Mouse (Mus musculus) testis, postnatal 14 days (tissue): Measurements from ENCODE around the gene Myof.

Experiments
- DNase-seq: peaks from one replicate; pipeline ENCODE4 v3.0.0; 2021; ENCODE audit warnings: low spot score

The Myof gene

DNA sequence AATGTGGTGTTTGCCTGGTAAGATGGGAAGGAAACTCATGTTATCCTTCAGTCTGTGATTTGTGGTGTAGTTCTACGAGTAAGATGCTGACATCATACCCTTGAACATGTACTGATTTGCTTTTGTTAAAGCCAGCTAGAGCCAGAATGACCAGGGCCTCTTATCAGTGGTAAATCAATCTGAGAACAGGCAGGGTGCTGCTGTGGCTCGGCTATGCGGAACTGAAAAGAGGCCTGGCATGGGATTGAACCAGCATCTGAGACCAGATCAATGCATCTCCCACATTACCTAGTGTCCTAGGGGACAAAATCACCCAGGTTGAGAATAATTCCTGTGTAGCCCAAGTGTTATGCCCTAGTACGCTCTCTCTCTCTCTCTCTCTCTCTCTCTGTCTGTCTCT, 40.6 kb downstream of the Myof start:
- DNase-seq: no peak

DNA sequence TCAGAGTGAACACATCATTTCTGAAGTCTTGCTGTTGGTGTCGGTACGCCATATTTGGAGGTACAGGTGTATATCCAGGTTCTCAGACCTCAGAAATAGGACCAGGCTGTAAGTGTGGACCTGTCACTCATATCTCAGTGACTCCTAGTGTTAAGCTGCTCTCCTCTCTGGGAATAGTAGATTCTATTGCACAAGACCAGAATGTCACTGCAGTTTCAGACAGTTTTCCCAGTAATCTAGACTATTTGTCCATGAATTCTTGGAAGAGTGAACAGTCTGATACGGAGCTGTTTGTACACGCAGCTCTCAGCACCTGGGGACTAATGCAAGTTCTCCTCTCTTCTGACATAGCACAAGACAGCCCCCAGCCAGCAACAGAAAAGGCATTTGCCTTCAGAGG, 42.4 kb downstream of the Myof start:
- no peak for DNase-seq

DNA sequence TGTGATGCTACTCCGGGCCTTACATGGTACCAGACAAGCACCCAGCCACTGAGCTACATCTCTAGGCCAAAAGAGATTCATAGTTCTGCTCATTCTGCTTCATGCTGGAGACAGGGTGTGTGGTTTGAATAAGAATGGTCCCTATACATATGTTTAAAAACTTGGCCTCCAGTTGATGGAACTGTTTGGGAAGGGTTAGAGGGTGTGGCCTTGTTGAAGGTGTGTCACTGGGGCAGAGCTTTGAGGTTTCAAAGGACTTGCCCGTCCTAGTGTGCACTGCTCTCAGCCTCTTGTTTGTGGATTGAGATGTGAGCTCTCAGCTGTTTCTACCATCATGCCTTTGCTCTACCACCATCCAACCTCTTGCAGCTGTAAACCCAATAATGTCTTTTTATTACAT, 43.4 kb downstream of the Myof start:
- no peak for DNase-seq

DNA sequence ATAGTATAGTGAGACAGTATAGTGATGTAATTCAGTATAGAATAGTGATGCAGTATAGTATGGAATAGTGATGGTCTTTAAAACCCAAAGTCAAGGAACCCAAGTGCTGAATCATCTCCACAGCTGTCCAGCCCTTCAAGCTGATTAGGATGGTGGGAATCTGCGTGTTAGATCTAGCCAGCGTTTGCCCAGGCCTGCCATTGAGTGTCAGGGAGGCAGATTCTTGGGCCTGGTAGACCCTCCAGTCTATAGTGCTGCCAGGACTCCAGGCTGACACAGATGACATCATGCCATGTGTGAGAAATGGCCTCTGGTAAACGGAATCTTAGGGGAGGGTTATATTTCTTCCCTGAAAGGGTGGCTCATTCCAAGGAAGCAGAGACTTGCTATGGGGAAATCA, 49.1 kb downstream of the Myof start:
- DNase-seq: no peak

DNA sequence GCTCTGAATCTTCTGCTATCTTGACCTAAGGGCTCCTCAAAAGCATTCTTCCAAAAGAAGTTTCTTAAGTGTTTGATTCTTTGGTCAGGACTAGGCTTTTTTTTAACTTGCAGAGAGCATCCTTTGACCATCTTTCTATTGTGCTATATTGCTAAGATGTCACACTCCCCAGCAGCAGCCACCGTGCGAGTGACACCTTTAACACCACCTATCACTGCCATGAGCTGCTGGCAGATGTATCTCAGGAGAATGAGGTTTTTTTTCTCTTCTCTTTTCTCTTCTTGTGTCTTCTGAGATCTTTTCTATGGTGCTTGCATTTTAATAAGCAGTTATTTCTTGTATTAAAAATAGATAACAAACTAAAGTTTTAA, 51.2 kb downstream of the Myof start:
- DNase-seq: no peak

DNA sequence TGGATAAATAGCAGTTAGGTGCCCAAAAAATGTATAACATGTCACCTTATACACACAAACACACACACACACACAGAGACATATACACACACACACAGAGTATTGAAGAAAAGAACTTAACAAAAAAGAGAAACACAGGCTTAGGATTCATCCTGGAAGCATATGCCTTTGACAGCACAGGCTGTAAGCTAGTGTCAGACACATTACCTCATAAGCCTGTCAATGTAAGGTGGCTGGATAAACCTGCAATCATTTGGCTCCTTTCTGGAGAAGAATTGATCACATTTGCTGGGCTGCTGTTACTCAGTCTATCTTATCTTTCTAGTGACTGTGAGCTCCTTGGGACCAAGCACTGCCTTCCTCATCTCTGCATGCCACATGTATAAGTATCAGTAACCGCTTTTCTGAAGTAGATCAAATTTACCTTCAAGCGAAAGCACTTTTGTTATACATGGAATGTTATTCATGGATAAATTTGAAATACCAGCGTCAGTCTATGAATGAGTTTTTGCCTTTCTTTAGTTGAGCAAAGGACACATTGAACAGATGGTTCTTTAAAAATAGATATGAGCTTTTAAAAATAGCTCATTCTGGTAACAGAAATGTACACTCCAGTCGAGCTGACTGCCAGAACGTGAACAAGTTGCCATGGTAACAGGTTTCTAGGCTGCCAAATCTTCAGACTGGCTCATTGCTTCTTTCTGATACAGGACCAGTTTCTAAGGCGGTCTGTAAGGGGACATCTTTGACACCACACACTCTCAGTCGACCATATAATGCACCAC, 51.8 kb downstream of the Myof start:
- peak; percentile 41 for DNase-seq

DNA sequence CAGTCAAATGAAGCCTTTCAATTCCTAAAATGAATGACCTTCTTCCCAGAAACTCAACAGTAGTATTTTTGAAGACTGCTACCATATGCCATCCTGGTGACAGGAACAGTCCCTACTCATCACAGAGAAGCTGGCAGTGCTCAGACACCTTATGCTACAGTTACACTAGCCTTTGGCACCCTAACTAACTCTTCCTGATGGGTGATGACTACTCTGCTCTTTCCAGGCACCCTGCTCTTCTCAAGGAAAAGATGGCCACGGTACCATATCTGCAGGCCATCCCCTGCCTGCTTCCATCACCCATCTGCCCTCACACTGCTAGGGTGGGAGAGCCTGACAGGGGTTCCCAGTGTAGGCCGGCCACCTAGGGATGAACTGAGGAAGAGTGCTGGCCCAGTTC, 53.4 kb downstream of the Myof start:
- DNase-seq: no peak

DNA sequence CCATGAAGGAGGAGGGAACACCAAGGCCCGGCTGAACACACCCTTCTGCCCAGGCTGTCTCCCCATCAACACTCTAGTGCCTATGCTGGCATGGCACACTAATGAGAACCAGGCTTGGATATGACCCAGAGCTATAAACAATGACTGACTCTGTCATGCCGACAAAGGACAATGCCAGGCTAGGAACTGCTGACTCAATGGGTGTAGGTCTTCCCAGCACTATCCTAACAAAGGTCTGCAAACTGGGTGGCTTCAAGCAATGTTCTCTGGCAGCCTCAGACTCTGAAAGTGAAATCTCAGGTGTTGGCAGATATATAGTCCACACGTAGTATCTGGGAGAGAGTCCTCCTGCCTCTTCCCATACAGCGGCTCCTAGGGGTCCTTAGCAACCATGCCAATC, 55.2 kb downstream of the Myof start:
- DNase-seq: no peak

DNA sequence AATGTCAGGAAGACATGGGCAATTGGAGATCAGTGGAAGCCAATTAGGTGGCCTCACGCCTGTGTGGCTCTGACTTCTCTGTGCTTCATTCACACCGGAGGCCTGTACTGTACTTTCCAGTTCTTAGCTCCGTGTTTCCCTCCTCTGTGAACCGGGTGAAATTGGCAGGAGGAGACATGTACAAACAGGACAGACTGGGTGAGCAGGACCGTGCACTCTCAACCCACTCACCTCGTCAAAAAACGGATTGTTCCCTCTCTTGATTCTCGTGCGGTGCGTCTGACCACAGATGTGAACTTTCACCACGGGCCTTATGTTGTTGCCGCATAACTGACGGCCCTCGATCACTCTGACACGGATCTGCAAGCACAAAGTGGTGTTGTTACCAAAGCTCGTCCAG, 57.6 kb downstream of the Myof start:
- no peak for DNase-seq

DNA sequence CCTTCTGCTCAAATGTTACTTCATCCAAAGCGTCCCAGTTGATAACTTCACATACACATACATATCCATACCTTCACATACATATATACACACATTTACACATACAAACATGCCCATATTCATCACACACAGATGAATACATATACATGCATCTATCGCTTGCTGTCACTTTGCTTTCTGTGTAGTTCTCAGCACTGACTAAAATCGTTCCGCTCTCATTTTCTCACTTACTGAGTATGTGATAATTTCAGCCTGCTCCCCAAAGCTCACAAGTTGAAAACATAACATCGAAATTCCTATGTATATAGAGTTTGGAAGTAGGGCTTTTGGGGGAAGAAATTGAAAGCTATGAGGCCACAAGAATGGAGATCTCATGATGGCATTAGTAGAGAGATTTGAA, 67.4 kb downstream of the Myof start:
- no peak for DNase-seq

DNA sequence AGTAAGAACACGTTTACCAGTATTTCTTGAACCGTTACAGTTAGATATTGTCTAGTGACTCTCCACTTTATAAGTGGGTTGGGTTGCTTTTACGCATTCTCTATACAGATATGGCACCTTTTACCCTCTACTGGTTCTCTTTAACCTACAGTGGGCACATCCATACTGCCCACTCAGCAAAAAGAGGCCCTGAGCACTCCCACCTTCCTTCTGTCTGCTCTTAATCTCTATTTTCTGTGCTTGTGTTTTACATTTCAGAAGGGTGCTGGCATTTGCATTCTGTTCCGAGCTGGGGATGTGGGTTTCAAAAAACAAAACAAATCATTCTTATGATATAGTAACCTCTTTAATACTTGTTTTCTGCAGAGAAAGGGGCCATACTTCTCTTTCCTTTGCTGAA, 72.8 kb downstream of the Myof start:
- DNase-seq: no peak

DNA sequence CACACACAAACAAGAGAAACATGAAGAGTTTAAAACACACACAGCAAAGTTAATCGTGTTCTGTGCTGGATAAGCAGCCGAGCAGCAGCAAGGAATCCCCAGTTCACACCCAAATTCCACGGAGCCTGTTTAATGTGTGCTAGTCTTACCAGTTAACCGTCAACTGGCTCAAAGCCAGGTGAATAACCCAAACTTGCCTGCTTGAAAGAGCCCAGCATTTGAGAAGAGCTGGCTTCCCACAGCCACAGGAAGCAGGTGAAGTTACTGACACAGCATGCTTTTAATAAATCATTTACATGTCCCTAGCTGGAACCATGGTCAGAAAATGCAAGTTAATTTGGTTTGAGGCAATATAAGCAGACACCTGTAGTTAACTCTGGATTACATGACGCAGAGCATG, 73.4 kb downstream of the Myof start:
- DNase-seq: no peak

DNA sequence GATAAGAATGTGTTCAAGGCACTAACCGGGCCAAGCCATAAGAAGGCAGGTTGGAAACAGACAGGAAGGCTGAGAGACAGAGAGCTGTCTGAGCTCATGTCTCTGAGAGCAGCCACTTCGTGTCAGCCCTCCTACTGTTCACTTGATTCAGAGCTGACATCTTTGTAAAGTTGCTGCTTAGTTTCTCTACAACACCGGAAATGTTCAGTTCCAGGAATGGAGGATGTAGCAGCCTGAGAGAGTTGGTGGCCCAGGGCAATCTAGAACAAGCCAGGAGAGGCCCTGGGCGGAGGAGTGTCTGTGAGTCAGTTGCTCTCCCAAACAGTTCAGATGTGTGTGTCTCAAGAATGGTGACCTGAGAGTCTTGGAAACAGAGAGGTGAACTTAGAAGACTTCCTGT, 77.5 kb downstream of the Myof start:
- DNase-seq: no peak

DNA sequence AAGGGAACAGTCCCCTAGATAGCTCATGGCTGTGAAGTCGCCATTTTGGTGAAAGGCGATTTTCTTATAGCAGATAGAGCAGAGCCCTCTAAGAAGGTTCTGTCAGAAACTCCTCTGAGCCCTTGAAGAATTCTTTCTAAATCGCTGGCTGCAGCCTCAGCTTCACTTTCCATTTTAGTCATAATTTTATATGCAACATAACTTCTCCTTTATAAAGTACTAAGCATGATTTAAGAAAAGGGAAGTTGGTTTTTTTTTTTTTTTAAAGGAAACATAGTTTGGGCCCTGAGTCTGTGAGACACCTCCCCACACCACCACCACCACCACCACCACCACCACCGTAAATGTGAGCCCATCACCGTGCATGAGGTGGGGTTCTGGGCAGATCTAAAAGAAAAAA, 80.0 kb downstream of the Myof start:
- DNase-seq: no peak

DNA sequence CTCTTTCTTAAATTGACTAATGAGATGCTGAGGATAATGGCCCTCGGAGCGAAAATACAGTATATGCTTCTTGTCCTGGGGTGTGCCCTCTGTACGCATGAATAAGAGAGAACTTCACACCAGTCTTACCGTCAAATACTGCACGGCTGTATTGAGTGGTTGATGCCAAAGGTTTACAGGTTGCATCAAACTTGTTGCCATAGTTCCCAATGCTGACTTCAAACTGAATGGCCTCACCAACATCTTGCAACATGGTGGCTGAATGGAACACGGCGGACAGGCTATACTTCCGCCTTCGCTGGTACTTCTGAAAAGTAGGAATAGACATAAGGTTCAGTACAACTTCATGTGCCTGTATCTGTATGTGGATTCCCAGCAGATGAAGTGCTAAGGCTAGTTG, 82.6 kb downstream of the Myof start:
- no peak for DNase-seq

DNA sequence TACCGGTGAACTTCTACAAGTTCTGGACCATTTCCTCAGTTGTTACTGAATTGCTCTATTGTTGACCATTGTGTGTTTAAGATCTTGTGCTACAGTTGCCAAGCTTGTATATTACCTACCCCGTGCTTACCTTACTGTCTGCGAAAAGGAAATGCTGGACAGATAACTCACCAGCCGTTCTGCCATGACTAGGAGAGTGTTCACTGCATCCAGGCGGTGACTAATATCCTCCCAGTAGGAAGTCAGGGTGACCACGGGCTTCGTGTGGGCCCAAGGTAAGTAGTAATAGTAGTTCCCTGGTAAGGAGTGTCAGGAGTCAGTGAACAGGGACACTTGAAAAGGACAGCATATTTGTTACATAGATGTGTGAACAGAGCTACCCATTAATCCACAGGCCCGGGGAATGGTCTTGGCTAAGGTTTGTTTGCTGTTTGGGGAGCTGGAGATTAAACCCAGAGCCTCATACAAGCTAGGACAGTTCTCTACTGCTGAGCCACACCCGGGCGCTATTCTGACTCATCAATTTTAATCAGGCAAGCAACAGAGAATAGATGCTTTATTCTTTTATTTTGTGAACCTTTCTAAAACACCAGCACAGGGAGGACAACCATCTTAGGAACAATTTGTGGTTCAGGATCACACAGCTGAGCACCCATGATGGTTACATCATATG, 83.7 kb downstream of the Myof start:
- DNase-seq: no peak

DNA sequence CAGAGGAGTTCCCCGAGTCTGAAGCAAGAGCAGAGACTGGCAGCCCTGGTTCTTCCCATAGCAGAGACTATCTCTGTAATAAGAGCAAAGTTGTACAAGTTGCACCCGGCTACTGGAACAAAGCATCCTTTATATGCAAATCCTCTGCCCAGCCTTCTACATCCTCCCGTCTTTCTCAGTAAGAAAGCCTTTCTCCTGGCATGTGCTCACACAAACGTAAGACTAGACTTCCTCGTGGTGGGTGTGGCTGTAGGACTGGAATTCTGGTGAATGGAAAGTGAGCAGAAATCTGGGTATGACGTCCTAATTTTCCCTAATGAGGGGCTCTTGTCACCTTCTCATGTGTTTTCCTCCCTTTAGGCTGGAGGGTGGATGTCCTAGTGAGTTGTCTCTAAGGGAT, 84.3 kb downstream of the Myof start:
- no peak for DNase-seq

DNA sequence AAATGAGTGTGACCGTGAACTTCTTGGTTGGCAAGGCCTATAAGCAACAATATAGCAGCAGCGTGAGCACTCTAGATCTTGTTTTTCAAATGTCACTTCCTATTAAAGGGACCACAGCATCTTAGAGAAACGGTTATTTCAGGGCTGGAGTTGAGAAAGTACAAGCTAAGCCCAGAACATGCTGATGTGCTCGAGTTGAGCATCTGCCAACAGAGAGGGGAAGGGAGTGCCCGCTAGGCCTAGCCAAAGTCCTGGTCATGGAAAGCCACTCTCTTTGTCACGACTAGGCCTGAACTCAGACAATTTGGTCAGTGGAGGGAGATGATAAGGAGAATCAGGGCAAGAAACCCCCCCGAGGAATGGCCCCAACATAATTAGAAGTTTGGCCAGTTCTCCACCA, 86.1 kb downstream of the Myof start:
- peak; percentile 30 for DNase-seq

DNA sequence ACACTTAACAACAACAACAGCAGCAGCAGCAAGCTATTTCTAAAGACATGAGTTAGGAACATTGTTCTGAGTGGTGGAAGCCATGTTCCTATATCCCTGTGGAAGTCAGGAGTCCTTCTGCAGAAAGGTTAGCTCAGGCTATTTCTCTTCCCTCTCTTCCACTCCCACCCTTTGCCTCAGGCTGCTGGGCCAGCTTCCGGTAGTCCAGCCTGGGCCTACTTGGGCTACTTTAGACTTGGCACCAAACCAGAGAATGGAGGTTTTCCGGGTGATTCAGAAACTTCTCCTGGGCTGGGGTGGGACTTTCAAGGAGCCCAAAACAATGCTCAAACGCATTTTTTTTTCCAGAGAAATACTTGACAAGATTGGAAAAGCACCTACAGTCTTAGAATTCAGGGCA, 87.4 kb downstream of the Myof start:
- no peak for DNase-seq

DNA sequence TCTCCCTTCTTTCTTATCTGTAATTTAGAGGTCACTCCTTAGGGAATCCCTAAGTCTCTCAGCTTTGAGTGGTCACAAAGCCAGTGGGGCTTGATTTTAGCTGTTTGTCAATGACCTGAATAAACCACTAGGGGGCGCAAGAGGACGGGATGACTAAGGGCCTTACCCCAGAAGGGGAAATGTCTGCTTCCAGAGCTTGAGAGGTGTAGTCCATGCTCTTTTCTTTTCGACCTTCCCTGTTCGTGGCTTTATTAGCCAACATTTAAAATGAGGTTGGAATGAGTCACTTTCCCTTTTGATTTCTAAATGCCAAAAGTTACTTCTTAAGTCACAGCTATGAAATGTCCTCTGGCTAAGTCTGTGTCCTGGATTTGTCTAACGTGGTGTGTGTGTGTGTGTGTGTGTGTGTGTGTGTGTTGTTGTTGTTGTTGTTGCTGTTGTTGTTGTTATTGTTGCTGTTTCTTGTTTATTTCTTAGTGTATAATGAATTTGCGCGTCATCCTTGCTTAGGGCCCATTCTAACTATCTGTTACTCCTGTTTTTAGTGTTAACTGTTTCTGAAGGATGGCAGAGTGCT, 87.9 kb downstream of the Myof start:
- DNase-seq: peak; percentile 73

DNA sequence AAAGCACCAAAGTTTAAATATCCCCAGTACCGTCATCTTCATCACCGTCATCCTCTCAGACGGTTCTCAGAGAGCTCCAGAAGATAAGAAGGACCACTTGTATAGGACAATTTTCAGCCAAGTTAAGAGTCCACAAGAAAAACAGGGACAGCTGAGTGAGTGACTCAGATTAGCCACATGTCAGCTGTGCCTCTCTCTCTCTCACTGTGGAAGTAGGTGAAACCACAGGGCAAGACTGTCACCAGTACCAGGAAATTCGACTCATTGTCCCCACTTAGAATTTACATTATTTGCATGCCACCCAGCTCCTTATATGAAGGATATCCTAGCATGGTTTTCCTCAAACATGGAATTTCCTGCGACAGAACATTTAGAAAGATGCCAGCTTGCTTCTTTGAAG, 88.6 kb downstream of the Myof start:
- DNase-seq: no peak

DNA sequence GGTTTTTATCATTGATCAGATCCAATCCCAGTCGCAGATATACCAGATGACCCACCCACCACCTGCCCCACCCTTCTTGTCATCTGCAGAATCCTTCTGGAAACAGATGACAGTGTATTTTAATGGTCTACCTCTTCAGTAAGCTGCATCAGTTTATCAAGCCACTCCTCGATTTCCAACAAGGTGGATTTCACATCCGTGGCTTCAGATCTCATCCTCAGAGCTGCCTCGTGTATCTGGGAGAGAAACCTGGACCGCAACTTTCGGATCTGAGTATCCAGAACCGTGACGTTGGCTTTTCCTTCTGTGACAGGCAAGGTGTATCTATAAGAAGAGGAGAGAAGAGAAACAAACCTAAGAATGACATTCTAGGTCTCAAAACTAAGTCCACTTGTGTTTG, 89.1 kb downstream of the Myof start:
- no peak for DNase-seq

DNA sequence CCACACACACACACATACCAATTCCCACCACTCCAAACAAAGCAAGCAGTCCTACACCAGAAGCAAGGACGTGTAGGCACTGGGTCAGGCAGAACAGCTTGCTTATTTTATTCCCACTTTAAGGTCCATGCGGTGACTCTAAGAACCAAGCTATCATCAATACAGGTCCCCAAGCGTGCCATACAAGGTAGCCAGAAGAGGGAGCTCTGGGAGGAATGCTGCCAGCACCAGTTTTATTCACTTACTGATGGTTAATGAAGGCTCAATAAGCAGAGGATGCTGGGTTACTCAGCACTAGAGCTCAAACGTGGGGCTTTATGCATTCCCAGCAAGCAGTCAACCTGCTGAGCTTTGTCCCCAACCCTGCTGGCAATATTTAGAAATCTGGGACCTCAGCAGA, 96.7 kb downstream of the Myof start:
- DNase-seq: no peak

DNA sequence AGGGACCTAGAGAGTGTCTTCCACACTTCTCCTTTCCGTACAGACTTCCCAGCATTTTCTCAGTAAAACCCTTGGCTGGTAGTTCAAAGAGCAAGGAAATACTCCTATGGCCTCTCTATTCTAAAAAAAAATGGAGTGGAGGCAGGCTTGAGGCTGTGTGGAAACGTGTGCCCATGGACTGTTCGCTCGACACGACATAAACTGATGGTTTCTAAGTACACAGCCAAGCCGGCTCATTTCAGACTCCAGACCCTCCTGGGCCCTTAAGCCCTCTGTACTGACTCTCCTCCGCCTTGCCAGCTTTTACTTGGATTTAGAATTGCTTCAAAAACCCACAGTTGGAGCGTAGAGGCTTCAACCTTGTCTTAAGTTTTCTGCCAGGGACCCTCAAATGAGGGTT, 97.3 kb downstream of the Myof start:
- DNase-seq: no peak
